Mouse (Mus musculus) CH12.LX (cell line): ENCODE measurements at regions not wholly inside any gene's neighbourhood (a gene's known extent, or its start where the extent isn't known, plus 50 kb on each side); places are given as distances from the start of the nearest gene placed in this dataset.

Experiments
- DNase-seq: peaks from one replicate; pipeline ENCODE4 v3.0.0-alpha.2; 2013; ENCODE audit errors: extremely low read depth
- H3K27ac ChIP-seq: 2 replicates; pipeline ENCODE4 v1.5.1; 2012; ENCODE audit warnings: low read depth, mild to moderate bottlenecking, control low read depth, moderate library complexity; ENCODE audit not compliant: insufficient read depth
- H3K27me3 ChIP-seq: replicated peaks from 2 replicates; pipeline ENCODE3; 2012; ENCODE audit warnings: inconsistent platforms
- H3K36me3 ChIP-seq, 2 experiments: replicated peaks in 1 of 2; 2 replicates each; pipeline versions ENCODE3 to v1.6.1; 2012; ENCODE audit warnings: inconsistent platforms in 1 of 2, low read length in 1 of 2, mild to moderate bottlenecking in 1 of 2, mixed read lengths in 1 of 2, moderate library complexity in 1 of 2; ENCODE audit not compliant: control insufficient read depth in 1 of 2, insufficient read depth in 1 of 2
- H3K4me1 ChIP-seq, 2 experiments: 2 replicates each; pipeline ENCODE4 v1.6.1; 2012; ENCODE audit warnings: inconsistent platforms in 1 of 2, moderate library complexity in 1 of 2; ENCODE audit not compliant: insufficient read depth in 2 of 2, control insufficient read depth in 1 of 2
- H3K4me2 ChIP-seq: 2 replicates; pipeline ENCODE4 v1.6.1; 2012; ENCODE audit warnings: low read depth, mild to moderate bottlenecking, control low read depth; ENCODE audit not compliant: poor library complexity, insufficient read depth, severe bottlenecking
- H3K4me3 ChIP-seq, 3 experiments: fragments of 150-350 bp in 1 of 3; sonication (generic) in 1 of 3; replicated peaks in 1 of 3; 2 replicates each; pipeline versions ENCODE3 to v1.5.1; 2011 to 2012; ENCODE audit warnings: low read depth in 2 of 3, low read length in 2 of 3, mild to moderate bottlenecking in 2 of 3, moderate library complexity in 2 of 3, control low read depth in 1 of 3, improper control_type of control experiment in 1 of 3, inconsistent platforms in 1 of 3, mixed read lengths in 1 of 3; ENCODE audit not compliant: poor library complexity in 1 of 3
- H3K79me2 ChIP-seq: replicated peaks from 2 replicates; pipeline ENCODE4 v1.6.1; 2012; ENCODE audit warnings: mild to moderate bottlenecking, moderate library complexity; ENCODE audit not compliant: control insufficient read depth, poor library complexity, insufficient read depth, severe bottlenecking; ENCODE audit errors: extremely low read depth
- H3K9ac ChIP-seq: 2 replicates; pipeline ENCODE4 v1.6.1; 2012; ENCODE audit warnings: low read depth, mild to moderate bottlenecking, control low read depth, moderate library complexity; ENCODE audit not compliant: insufficient read depth
- H3K9me3 ChIP-seq: replicated peaks from 2 replicates; pipeline ENCODE3; 2012; ENCODE audit warnings: low read length, inconsistent platforms, mixed read lengths
- BHLHE40 ChIP-seq: IDR thresholded peaks from 2 replicates; pipeline ENCODE4 v1.6.1; 2011; ENCODE audit warnings: mild to moderate bottlenecking, low read depth, low read length, improper control_type of control experiment
- CHD1 ChIP-seq: IDR thresholded peaks from 2 replicates; pipeline ENCODE4 v1.6.1; 2012; ENCODE audit warnings: low read depth, low read length, improper control_type of control experiment, inconsistent platforms
- CHD2 ChIP-seq: IDR thresholded peaks from 2 replicates; pipeline ENCODE4 v1.6.1; 2011; ENCODE audit warnings: low read length, improper control_type of control experiment
- CTCF ChIP-seq, 2 experiments: IDR thresholded peaks in 1 of 2; conservative IDR thresholded peaks in 1 of 2; 2 replicates each; pipeline ENCODE4 v1.5.1; 2011 to 2012; ENCODE audit warnings: low read depth in 2 of 2, low read length in 2 of 2, improper control_type of control experiment in 1 of 2, inconsistent platforms in 1 of 2, mild to moderate bottlenecking in 1 of 2, moderate library complexity in 1 of 2
- ELF1 ChIP-seq: IDR thresholded peaks from 2 replicates; pipeline ENCODE4 v1.6.1; 2014; ENCODE audit warnings: low read depth, mild to moderate bottlenecking, inconsistent platforms, low read length, improper control_type of control experiment
- MYC ChIP-seq: IDR thresholded peaks from 2 replicates; pipeline ENCODE4 v1.6.1; 2011; ENCODE audit warnings: low read depth, mild to moderate bottlenecking, improper control_type of control experiment, low read length
- NRF1 ChIP-seq: IDR thresholded peaks from 2 replicates; pipeline ENCODE4 v1.6.1; 2014; ENCODE audit warnings: low read depth, mild to moderate bottlenecking, inconsistent platforms, low read length, improper control_type of control experiment, moderate library complexity
- PAX5 ChIP-seq: IDR thresholded peaks from 2 replicates; pipeline ENCODE4 v1.6.1; 2012; ENCODE audit warnings: low read length, inconsistent platforms, mixed read lengths
- RCOR1 ChIP-seq: conservative IDR thresholded peaks from 2 replicates; pipeline ENCODE4 v1.6.1; 2012; ENCODE audit warnings: low read depth, mild to moderate bottlenecking, inconsistent platforms, low read length, improper control_type of control experiment
- SIN3A ChIP-seq: IDR thresholded peaks from 2 replicates; pipeline ENCODE4 v1.6.1; 2012; ENCODE audit warnings: low read length, improper control_type of control experiment, inconsistent platforms
- SMC3 ChIP-seq: IDR thresholded peaks from 2 replicates; pipeline ENCODE4 v1.6.1; 2011; ENCODE audit warnings: low read depth, low read length, improper control_type of control experiment
- TBP ChIP-seq: conservative IDR thresholded peaks from 2 replicates; pipeline ENCODE4 v1.6.1; 2011; ENCODE audit warnings: low read depth, low read length, improper control_type of control experiment
- UBTF ChIP-seq: IDR thresholded peaks from 2 replicates; pipeline ENCODE4 v1.6.1; 2012; ENCODE audit warnings: low read depth, mild to moderate bottlenecking, inconsistent platforms, low read length, improper control_type of control experiment, moderate library complexity
- USF1 ChIP-seq: IDR thresholded peaks from 2 replicates; pipeline ENCODE4 v1.6.1; 2014; ENCODE audit warnings: low read depth, mild to moderate bottlenecking, inconsistent platforms, low read length, improper control_type of control experiment
- ZNF384 ChIP-seq: IDR thresholded peaks from 2 replicates; pipeline ENCODE4 v1.6.1; 2012; ENCODE audit warnings: low read depth, low read length, improper control_type of control experiment, inconsistent platforms
- dilution Hi-C: fragments of 300-500 bp; cut with MboI; formaldehyde crosslinking; loops from 2 replicates; pipeline ENCODE4 v1.14.3; 2020; ENCODE audit warnings: low sequenced_read_pairs; ENCODE audit not compliant: extremely low pct_unique_long_range_greater_than_20kb, extremely low pct_ligation_motif_present
- in situ Hi-C: fragments of 300-500 bp; cut with MboI; formaldehyde crosslinking; loops from 3 replicates; pipeline ENCODE4 v1.14.3; 2019; ENCODE audit warnings: low sequenced_read_pairs, low pct_ligation_motif_present, low pct_unique_long_range_greater_than_20kb, mixed read lengths

GRCm38 (mm10) chr9:118341401-118341800 is 136.6 kb upstream of the Eomes start:
- Histone ChIP-seq H3K4me3 (no peak overlapping the region), H3K4me2 (no peak overlapping the region), H3K4me1 (peaks cover 5 to 10% of the 10 kb centered on the region in 2 experiments), H3K9ac (no peak overlapping the region), H3K79me2 (no peaks in the 10 kb centered on the region), H3K36me3 (no peaks in the 10 kb centered on the region), H3K9me3 (no peaks in the 10 kb centered on the region), H3K27me3 (no peaks in the 10 kb centered on the region), H3K27ac (no peak overlapping the region)
- dilution Hi-C loops: no loop called here
- DNase-seq: no peak
- TF ChIP-seq BHLHE40 (no peak), NRF1 (no peak), PAX5 (no peak), SMC3 (no peak), UBTF (no peak), TBP (no peak), ELF1 (no peak)
- in situ Hi-C loops: no loop called here

GRCm38 (mm10) chr9:118354911-118355310 is 123.1 kb upstream of the Eomes start:
- Histone ChIP-seq H3K4me3 (no peak overlapping the region), H3K4me2 (no peak overlapping the region), H3K9ac (no peak overlapping the region), H3K27ac (no peak overlapping the region), H3K79me2 (no peaks in the 10 kb centered on the region), H3K4me1 (no peaks in the 10 kb centered on the region), H3K36me3 (no peaks in the 10 kb centered on the region), H3K9me3 (peaks cover 4% of the 10 kb centered on the region), H3K27me3 (no peaks in the 10 kb centered on the region)
- no peak for DNase-seq
- TF ChIP-seq ZNF384 (no peak), MYC (no peak)
- dilution Hi-C loops: no loop called here
- in situ Hi-C loops: loop anchor here (5.0 kb wide), 1 partner anchor 33 kb away; no protein-coding TSS in a partner anchor

- no peak for TF ChIP-seq CTCF (conservative IDR thresholded peaks at IDR 0.05 in 1 of 2, IDR thresholded peaks at IDR 0.05 in 1 of 2; ENCODE audit: low read depth in 2 of 2, low read length in 2 of 2)
- no peak for TF ChIP-seq RCOR1
- no peak for TF ChIP-seq SIN3A
- no peak for TF ChIP-seq TBP
- TF ChIP-seq BHLHE40: no peak
- TF ChIP-seq MYC: no peak
- no peak for TF ChIP-seq USF1
- TF ChIP-seq CHD2: no peak
- no peak for TF ChIP-seq CHD1
- dilution Hi-C loops (no loop called here), in situ Hi-C loops (loop anchor here (5.0 kb wide), 1 partner anchor 35 kb away; no protein-coding TSS in a partner anchor)
- Histone ChIP-seq H3K27ac (no peak overlapping the region), H3K79me2 (no peaks in the 10 kb centered on the region), H3K4me2 (no peak overlapping the region), H3K27me3 (no peaks in the 10 kb centered on the region), H3K4me1 (no peaks in the 10 kb centered on the region), H3K4me3 (no peak overlapping the region), H3K36me3 (no peaks in the 10 kb centered on the region), H3K9ac (no peak overlapping the region), H3K9me3 (no peaks in the 10 kb centered on the region)
- DNase-seq: no peak
Measured at GRCm38 (mm10) chr9:118357406-118357805, 120.6 kb upstream of the Eomes start.
